Mouse (Mus musculus) bone marrow, adult 2 months (tissue): ENCODE measurements at regions not wholly inside any gene's neighbourhood (a gene's known extent, or its start where the extent isn't known, plus 50 kb on each side); places are given as distances from the start of the nearest gene placed in this dataset.

Source experiments
- H3K27ac ChIP-seq: fragments of 200-500 bp; 2 replicates; pipeline ENCODE4 v1.5.1; 2012; ENCODE audit warnings: low read depth, mild to moderate bottlenecking, control low read depth, inconsistent platforms, low read length; ENCODE audit not compliant: control insufficient read depth, poor library complexity, insufficient read depth
- H3K4me1 ChIP-seq: fragments of 200-500 bp; 2 replicates; pipeline ENCODE4 v1.6.1; 2011; ENCODE audit warnings: low read length; ENCODE audit not compliant: control insufficient read depth, insufficient read depth
- H3K4me3 ChIP-seq: fragments of 200-500 bp; replicated peaks from 2 replicates; pipeline ENCODE3; 2011; ENCODE audit warnings: mild to moderate bottlenecking, low read depth, low read length, control low read depth; ENCODE audit not compliant: control insufficient read depth
- CTCF ChIP-seq: fragments of 200-500 bp; IDR thresholded peaks from 2 replicates; pipeline ENCODE4 v1.5.1; 2011; ENCODE audit warnings: low read length, control low read depth; ENCODE audit not compliant: control insufficient read depth, insufficient read depth
- POLR2A ChIP-seq: fragments of 200-500 bp; IDR thresholded peaks from 2 replicates; pipeline ENCODE4 v1.6.1; 2011; ENCODE audit warnings: low read depth, mild to moderate bottlenecking, control low read depth, low read length, borderline replicate concordance; ENCODE audit not compliant: control insufficient read depth
- WGBS: fragments of 180-500 bp; shearing (Covaris S2); methylation state at CpG from one replicate; pipeline ENCODE4 v1.1.7; 2018; 5-methylcytosine and 5-hydroxymethylcytosine counted together

GRCm38 (mm10) chr10:117982611-117983210, 136.9 kb upstream of the Rap1b start:
- Histone ChIP-seq H3K4me1 (peaks cover 2% of the 10 kb centered on the region), H3K27ac (no peak overlapping the region), H3K4me3 (no peak overlapping the region)
- TF ChIP-seq POLR2A (no peak), CTCF (no peak)
- 3% methylated on average over 8 of the region's 8 CpGs for WGBS

GRCm38 (mm10) chr10:117983271-117983670, 137.4 kb upstream of the Rap1b start:
- Histone ChIP-seq H3K4me3 (no peak overlapping the region), H3K4me1 (peaks cover 2% of the 10 kb centered on the region), H3K27ac (no peak overlapping the region)
- WGBS: 17% methylated on average over 8 of the region's 8 CpGs
- no peak for TF ChIP-seq CTCF
- TF ChIP-seq POLR2A: no peak

- peaks cover 4% of the 10 kb centered on the region for H3K4me1 ChIP-seq
- no peak overlapping the region for H3K27ac ChIP-seq
- TF ChIP-seq POLR2A (no peak), CTCF (no peak)
- H3K4me3 ChIP-seq: no peak overlapping the region
- WGBS: 81% methylated on average over 15 of the region's 15 CpGs
Observed at GRCm38 (mm10) chr10:117984784-117985602, 139.2 kb upstream of the Rap1b start.

- no peak for TF ChIP-seq CTCF
- TF ChIP-seq POLR2A: no peak
- H3K27ac ChIP-seq: no peak overlapping the region
- WGBS: 32% methylated on average over 6 of the region's 6 CpGs
- no peak overlapping the region for H3K4me3 ChIP-seq
- peaks cover 4% of the 10 kb centered on the region for H3K4me1 ChIP-seq
Observed at GRCm38 (mm10) chr10:117987620-117988019, 141.8 kb upstream of the Rap1b start.

GRCm38 (mm10) chr10:117988076-117988475, 142.2 kb upstream of the Rap1b start:
- WGBS: 42% methylated on average over 5 of the region's 5 CpGs
- H3K4me1 ChIP-seq: peaks cover 4% of the 10 kb centered on the region
- no peak overlapping the region for H3K27ac ChIP-seq
- TF ChIP-seq POLR2A (no peak), CTCF (no peak)
- H3K4me3 ChIP-seq: no peak overlapping the region

- Histone ChIP-seq H3K4me3 (no peak overlapping the region), H3K4me1 (peaks cover 5% of the 10 kb centered on the region; the same call in 1 of the 2 replicates), H3K27ac (no peak overlapping the region)
- WGBS: 78% methylated on average over 1 of the region's 1 CpGs
- no peak for TF ChIP-seq CTCF
- no peak for TF ChIP-seq POLR2A
Observed at GRCm38 (mm10) chr10:117991176-117991575, 145.3 kb upstream of the Rap1b start.

- TF ChIP-seq CTCF: no peak
- TF ChIP-seq POLR2A: no peak
- Histone ChIP-seq H3K4me3 (no peak overlapping the region), H3K4me1 (peaks cover 5% of the 10 kb centered on the region; the same call in 1 of the 2 replicates), H3K27ac (no peak overlapping the region)
- WGBS: 58% methylated on average over 9 of the region's 9 CpGs
Observed at GRCm38 (mm10) chr10:117992317-117992716, 146.5 kb upstream of the Rap1b start.

GRCm38 (mm10) chr10:117993809-117994208, 147.8 kb upstream of the Mdm1 start:
- H3K4me1 ChIP-seq: peaks cover 3% of the 10 kb centered on the region; the same call in 1 of the 2 replicates
- no peak overlapping the region for H3K4me3 ChIP-seq
- WGBS: 32% methylated on average over 3 of the region's 3 CpGs
- TF ChIP-seq POLR2A (no peak), CTCF (no peak)
- no peak overlapping the region for H3K27ac ChIP-seq

GRCm38 (mm10) chr10:117994768-117995167, 146.8 kb upstream of the Mdm1 start:
- Histone ChIP-seq H3K4me1 (peaks cover 3% of the 10 kb centered on the region; the same call in 1 of the 2 replicates), H3K4me3 (no peak overlapping the region), H3K27ac (no peak overlapping the region)
- 88% methylated on average over 9 of the region's 9 CpGs for WGBS
- TF ChIP-seq CTCF: no peak
- TF ChIP-seq POLR2A: no peak
